Mouse (Mus musculus) kidney, postnatal 4 days (tissue): ENCODE results near the gene Sapcd1.
"Not testable (repeated sequence)": the region's sequence is repeated elsewhere in the genome, so short reads cannot be mapped to it uniquely, and the experiment has no call there.

Source experiments
- DNase-seq, 2 experiments: peaks; one replicate each; pipeline ENCODE4 v3.0.0; 2021; ENCODE audit warnings: mixed read lengths in 2 of 2

Gene Sapcd1

GRCm38 (mm10) chr17:35007387-35007991 is 20.3 kb downstream of the Sapcd1 start:
- DNase-seq: no peak

GRCm38 (mm10) chr17:35005902-35006301 is 21.9 kb downstream of the Sapcd1 start:
- not testable (repeated sequence) for DNase-seq

GRCm38 (mm10) chr17:35005158-35005557 is 22.7 kb downstream of the Sapcd1 start:
- DNase-seq: no peak

GRCm38 (mm10) chr17:35004075-35004717 is 23.6 kb downstream of the Sapcd1 start:
- DNase-seq: no peak

GRCm38 (mm10) chr17:35003022-35003838 is 24.6 kb downstream of the Sapcd1 start:
- no peak for DNase-seq

GRCm38 (mm10) chr17:35002153-35002865 is 25.5 kb downstream of the Sapcd1 start:
- DNase-seq: peak in 1 of 2 experiments; percentile 25

GRCm38 (mm10) chr17:35001452-35002152 is 26.2 kb downstream of the Sapcd1 start:
- DNase-seq: peak; percentile 48 to 64

- peak; percentile 90 to 94 for DNase-seq
These were observed 26.9 kb downstream of the Sapcd1 start, which contains the start of gene Vars for GRCm38 (mm10) chr17:35000717-35001451. Gene Vars (plus strand): TSS chr17:35000987.

- DNase-seq: peak in 1 of 2 experiments; percentile 36
These were observed 27.7 kb downstream of the Sapcd1 start for GRCm38 (mm10) chr17:34999871-35000716.

- DNase-seq: no peak
These were observed 29.0 kb downstream of the Sapcd1 start for GRCm38 (mm10) chr17:34998526-34999430.

GRCm38 (mm10) chr17:34997142-34997483 is 30.7 kb downstream of the Sapcd1 start:
- DNase-seq: no peak

GRCm38 (mm10) chr17:34996411-34997141 is 31.2 kb downstream of the Sapcd1 start:
- DNase-seq: no peak

- DNase-seq: not testable (repeated sequence)
These were observed 31.9 kb downstream of the Sapcd1 start for GRCm38 (mm10) chr17:34995927-34996326.

GRCm38 (mm10) chr17:34995192-34995591 is 32.6 kb downstream of the Sapcd1 start:
- DNase-seq: not testable (repeated sequence)

GRCm38 (mm10) chr17:34994751-34995150 is 33.1 kb downstream of the Sapcd1 start:
- no peak for DNase-seq

- DNase-seq: no peak
These were observed 43.6 kb downstream of the Sapcd1 start for GRCm38 (mm10) chr17:34984218-34984617.

GRCm38 (mm10) chr17:34982328-34982727 is 45.5 kb downstream of the Sapcd1 start:
- no peak for DNase-seq

- peak; percentile 92 to 96 for DNase-seq
These were observed 46.1 kb downstream of the Sapcd1 start, which contains the start of gene Lsm2 for GRCm38 (mm10) chr17:34981690-34982180. Gene Lsm2 (plus strand): TSS chr17:34981862.
